Mouse (Mus musculus): ENCODE measurements at regions not wholly inside any gene's neighbourhood (a gene's known extent, or its start where the extent isn't known, plus 50 kb on each side); places are given as distances from the start of the nearest gene placed in this dataset.

DNA sequence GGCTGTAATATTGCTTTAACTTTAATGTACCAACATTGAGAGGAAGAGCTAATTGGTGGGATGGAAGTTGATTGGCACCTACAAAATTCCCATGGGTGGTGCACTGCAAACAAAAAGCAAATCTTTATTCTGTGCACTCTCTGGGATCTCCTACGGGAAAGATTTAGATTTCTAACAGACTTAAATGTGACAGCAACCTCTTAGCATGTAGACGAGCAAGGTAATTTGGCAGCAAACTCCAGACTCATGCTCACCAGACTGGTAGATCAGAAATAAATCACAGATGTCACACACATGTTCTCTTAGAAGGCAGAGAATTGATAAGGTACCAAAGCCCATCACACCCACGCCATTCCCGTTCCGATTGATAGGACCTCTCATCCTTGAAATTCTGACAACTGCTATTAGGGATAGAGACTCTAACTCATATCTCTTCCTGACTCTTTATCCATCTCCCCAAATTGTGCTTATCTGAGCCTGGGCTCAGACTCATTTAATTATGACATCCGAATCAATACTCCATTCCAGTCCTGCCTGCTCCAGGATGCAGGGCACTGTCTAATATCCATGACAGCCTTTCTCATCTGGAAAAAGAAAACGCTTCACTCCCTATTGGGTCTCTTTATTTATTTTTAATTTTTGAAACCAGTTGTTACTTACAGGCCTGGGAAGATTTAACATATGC, 356.9 kb upstream of the Sash1 start:
- no peak for TF ChIP-seq CTCF (IDR thresholded peaks at IDR 0.05; ENCODE audit: low read depth, low read length)
- no peak for TF ChIP-seq POLR2A (IDR thresholded peaks at IDR 0.05; ENCODE audit: extremely low read depth, insufficient read depth, low read length)
